Mouse (Mus musculus): Measurements from ENCODE around the gene H2-DMa.
A peak's percentile ranks its signal among the peaks of the same experiment; 100 is the strongest.

Gene H2-DMa

GRCm38 (mm10) chr17:34144960-34145371, 25.6 kb downstream of the H2-DMa start:
- peak; percentile 94 for DNase-seq (ENCODE audit: low read depth, low spot score)

DNA sequence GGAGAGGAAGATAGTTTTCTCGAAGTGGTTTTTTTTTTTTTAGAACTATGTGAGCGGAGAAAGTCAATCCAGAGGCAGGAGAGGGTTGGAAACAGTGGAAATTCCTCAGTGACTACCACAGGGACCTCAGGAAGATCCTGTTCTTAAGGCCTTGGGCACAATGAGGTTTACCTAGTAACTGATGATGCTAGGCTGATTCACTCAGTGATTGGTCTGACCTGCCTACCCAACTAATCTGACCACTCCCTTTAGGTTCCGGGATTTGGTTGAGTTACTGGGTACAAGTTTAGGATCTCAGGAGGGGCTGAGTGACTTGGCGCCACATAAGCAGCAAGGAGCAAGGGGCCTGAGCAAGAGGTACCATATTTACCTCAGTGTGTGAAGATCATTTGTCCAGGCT, 33.6 kb downstream of the H2-DMa start, which contains the start of gene H2-DMb1:
H2-DMb1 (plus strand) TSS at position 150 of the 400 bp plus-strand sequence.
- peak; percentile 68 for DNase-seq (ENCODE audit: low read depth, low spot score)

- DNase-seq (ENCODE audit: low read depth, low spot score) = no peak
Observed at GRCm38 (mm10) chr17:34155534-34155933, 36.2 kb downstream of the H2-DMa start.

DNA sequence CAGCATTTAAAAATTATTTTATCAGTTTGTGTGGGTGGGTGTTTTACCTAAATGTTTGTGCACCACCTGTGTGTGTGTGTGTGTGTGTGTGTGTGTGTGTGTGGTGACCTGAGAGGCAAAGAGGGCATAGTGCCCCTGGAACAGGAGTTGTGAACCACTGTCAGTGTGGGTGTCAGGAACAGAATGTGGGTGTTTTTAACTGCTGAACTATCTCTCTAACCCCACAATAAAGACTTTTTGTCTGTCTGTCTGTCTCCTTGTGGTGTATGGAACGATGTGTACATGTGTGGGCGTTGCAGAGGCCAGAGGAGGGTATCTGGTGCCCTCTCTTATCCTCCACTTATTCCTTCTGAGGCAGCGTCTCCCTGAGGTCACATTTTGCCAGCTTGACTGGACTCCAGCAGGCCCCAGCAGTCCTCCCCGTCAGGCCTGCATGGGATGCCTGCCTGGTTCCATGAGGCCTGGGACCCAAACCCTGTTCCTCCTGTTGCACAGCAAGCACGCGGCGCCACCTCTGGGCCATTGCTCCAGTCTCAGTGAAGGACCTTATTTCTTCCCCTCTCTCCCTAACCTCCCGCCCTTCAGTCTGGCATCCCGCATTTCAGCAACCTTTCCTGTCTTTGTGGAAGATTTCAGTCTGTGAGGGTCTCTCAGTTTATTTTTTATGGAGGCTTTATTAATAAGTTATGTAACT, 45.0 kb downstream of the H2-DMa start:
- DNase-seq (ENCODE audit: low read depth, low spot score) = peak; percentile 74

DNA sequence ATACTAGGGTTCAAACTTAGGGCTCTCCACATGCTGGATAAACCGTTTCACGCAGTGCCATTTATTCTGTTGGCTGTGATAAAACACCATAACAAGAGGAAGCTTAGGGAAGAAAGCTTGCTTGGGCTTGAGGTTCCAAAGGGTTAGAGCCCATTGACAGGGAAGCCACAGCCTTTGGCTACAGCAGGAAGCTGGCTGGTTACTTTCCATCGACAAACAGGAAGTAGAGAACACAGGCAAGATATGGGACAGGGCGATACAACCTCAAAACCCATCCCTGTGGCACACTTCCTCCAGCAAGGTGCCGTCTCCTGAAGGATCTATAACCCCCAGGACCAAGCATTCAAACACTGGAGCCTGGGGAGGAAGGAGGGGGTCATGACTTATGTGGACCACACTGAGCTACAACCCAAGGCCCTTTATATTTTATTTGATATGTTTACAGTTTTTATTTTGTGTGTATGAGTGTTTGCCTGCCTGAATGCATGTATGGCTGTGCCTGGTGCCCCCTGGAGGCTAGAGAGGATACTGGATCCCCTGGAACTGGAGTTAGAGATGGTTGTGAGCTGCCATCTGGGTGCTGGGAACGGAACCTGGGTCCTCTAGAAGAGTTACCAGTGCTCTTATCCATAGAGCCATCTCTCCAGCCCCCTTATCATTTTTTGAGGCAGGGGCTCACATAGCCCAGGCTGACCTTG, 45.8 kb downstream of the H2-DMa start:
- DNase-seq (ENCODE audit: low read depth, low spot score) = peak; percentile 52

DNA sequence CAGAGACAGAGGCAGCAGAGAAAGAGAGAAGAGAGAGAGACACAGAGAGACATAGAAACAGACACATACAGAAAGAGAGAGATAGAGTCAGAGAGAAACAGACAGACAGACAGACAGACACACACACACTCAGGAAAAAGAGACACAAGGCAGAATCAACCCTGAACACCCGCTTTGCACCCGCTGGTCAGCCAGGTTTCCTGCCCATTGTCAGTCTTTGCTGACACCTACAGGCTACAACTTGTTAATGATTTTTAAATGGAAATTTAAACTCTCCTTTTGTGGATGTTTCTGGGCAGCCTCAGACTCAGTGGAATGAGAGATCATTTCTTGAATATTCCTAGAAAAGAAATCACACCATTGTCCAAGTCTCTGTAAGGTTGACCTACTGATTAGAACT, 49.9 kb downstream of the H2-DMa start:
- peak; percentile 80 for DNase-seq (ENCODE audit: low read depth, low spot score)

DNA sequence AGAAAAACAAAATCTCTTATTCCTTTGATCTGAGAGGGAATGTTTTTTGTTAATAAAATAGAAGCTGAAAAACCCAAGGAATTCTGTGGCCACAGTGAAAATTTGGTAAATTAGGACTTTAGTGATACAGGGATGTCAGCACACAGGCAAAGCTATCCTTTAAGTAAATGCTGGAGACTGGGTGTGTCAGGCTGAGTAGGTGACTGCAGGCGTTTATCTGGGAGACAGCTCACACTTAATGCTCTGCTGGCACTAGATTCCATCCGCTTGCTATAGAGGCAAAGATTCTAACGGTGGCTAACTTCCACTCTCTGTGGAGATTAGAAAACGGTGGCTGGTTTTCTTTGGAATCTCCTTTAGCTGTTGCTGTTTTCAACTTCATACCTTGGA, 51.1 kb downstream of the H2-DMa start:
- DNase-seq (ENCODE audit: low read depth, low spot score) = no peak

DNA sequence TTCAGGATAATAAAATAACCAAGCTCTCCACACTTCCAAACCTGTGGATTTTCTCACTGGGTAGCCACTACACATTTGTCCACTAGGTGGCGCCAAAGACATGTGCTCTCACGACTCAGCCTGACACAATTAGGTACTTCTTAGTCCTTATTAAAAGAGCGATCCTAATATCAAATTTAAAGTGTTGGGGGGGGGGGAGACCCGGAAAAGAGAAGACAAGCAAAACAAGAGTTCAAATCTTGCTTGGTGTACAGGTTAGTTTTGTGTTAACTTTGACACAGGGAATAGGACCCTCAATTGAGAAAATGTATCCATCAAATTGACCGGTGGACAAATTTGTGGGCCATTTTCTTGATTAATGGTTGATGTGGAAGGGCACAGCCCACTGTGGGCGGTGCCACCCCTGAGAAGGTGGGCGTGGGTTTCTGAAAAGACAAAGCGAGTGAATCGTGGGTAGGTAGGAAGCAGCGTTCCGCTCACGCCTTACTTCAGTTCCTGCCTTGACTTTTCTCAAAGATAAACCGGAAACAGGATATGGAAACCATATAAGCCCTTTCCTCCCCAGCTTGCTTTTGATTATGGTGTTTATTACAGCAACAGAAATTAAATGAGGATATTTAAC, 51.6 kb downstream of the H2-DMa start:
- DNase-seq (ENCODE audit: low read depth, low spot score) = peak; percentile 97

GRCm38 (mm10) chr17:34172528-34172927, 53.2 kb downstream of the H2-DMa start:
- DNase-seq (ENCODE audit: low read depth, low spot score) = peak; percentile 65

DNA sequence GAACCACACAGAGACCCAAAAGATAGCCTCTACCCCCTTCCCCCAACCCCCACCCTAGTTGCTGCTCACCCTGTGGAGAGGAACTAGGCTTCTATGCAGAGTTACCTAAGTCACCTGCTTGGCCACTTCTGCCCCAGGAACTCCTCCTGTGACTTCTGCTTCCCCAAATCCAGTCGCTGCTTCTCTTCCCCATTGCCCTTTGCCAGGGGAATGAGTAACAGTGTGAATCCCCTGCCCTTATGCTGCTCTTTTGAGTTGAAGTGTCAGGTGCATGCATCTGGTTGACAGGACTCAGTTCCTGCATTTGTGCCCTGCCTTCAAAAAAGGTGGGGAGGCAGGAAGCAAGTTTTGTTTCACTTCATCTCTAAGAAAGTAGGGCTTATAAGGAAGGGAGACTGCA, 54.7 kb downstream of the H2-DMa start:
- DNase-seq (ENCODE audit: low read depth, low spot score) = peak; percentile 80

DNA sequence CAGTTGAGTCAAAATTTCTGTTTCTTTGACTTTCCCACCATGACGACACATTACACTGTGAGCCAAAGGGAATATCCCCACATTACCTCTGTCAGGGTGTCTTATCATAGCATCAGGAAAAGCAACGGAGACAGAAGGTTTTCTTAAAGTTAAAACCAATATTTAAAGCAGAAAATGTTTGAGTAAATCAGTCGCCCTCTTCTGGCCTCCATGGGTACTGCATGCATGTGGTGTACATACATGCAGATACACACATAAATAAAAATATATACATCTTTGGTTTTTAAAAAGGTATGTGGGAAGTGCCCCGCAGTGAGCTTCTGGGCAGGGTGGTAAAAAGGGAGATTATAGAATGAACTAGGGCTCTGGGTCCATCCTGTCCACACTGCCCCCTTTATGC, 57.8 kb downstream of the H2-DMa start:
- no peak for DNase-seq (ENCODE audit: low read depth, low spot score)

- DNase-seq (ENCODE audit: low read depth, low spot score) = no peak
Observed at GRCm38 (mm10) chr17:34179019-34179418, 59.7 kb downstream of the H2-DMa start.

DNA sequence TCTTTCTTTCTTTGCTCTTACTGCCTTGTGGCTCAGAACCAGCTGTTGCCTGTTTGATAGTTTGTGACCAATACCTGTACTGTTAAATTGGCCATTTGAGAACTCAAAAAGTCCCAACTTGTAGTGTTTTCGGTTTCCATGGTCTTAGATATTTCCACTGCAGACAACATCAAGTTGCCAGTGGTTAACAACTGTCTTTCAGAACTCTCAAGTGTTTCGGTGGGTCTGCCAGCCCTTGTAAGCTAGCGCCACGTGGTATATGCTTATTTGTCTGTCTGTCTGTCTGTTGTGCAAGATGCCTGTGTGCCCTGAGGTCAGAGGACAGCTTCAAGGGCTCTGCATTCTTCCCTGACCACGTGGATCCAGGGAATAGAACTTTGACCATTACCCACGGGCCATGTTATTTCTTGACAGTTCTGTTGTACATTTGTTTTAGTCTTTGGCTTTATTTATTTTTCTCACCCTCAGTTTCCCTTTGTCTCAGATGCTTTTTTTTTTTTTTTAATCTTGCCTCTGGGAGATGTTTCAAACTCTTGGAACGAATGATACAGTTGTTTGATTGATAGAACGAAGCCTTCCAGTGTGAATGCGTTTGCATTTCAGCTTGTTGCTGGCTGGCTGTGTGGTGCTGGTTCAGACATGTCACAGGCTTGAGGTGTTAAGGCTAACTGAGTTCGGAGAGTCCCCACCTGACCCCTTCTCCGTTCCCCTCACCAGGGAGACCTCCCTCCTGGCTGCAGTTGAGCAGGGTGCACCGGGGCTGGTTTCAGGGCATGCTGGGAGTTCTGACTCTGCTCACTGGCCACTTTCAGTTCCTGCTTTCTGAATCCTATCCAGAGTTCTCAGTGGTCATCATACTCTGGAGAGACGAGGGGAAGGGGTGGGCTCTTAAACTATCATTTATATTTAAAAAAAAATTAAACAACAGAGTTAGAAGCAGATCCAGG, 60.8 kb downstream of the H2-DMa start:
- peak; percentile 86 for DNase-seq (ENCODE audit: low read depth, low spot score)

- no peak for DNase-seq (ENCODE audit: low read depth, low spot score)
Observed at GRCm38 (mm10) chr17:34183564-34184219, 64.4 kb downstream of the H2-DMa start.

- DNase-seq (ENCODE audit: low read depth, low spot score) = no peak
Observed at GRCm38 (mm10) chr17:34185526-34185925, 66.2 kb downstream of the H2-DMa start.

DNA sequence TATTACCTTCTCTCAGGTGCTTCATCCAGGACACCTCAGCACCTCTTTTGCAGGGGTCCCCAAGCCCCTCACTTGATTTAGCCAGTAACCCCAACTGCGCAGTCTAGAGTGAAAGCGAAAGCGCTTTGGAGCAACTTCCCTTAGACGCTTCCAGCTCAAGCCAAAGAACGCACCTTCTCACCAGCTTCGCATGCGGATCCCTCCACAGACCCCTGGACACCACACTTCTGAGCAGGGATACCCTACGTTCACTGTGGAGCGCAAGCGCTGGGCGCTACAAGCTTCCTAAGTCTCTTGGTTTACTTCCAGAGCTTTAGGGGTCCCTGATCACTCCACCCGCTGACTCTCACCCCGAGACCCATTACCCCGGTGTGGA, 67.5 kb downstream of the H2-DMa start:
- no peak for DNase-seq (ENCODE audit: low read depth, low spot score)

DNA sequence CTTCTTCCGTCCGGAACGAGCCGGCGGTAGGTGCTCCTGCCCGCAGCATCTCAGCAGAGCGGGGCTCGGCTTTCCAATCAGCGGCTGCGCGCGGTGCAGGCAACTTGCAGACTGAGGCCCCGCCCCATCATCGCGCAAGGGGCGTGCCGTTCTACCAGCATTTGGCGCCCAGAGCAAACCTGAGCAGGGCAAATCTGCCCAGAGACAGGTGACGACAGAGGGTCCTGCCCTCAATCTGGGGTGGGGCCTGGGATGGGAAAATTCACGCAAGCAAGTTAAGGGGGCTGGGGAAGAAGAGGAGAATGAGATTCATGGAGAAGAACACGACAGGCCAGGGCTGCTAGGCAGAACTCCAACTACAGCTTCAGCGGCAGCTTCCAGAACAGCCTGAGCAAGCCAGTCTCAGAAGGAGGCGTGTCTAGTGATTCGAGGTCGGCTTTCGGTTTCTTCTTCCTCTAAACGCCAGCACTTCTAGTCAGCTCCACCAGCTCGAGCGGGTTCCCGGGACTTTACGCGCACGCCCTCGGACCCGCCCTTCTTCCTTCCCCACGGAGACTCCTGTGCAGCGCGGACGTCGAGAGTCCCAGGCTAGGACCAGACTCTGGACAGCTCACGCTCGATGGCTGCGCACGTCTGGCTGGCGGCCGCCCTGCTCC, 68.0 kb downstream of the H2-DMa start, which contains the start of the genes Tap1 and Psmb9:
Tap1 (plus strand) TSS at position 293 of the 656 bp plus-strand sequence.
Psmb9 (minus strand) TSS at position 504 of the 656 bp plus-strand sequence.
- peak; percentile 98 for DNase-seq (ENCODE audit: low read depth, low spot score)

DNA sequence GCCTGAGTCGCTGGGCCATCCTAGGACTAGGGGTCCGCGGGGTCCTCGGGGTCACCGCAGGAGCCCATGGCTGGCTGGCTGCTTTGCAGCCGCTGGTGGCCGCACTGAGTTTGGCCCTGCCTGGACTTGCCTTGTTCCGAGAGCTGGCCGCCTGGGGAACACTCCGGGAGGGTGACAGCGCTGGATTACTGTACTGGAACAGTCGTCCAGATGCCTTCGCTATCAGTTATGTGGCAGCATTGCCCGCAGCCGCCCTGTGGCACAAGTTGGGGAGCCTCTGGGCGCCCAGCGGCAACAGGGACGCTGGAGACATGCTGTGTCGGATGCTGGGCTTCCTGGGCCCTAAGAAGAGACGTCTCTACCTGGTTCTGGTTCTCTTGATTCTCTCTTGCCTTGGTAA, 68.7 kb downstream of the H2-DMa start:
- DNase-seq (ENCODE audit: low read depth, low spot score) = peak; percentile 63

Data from A20 (cell line).